Mouse (Mus musculus): ENCODE results near the gene Kpnb1. TPM values are rescaled to one million over a fixed set of nuclear protein-coding genes. Genes with fewer than 3 reads are reported as not detected.

The Kpnb1 gene
- polyA plus RNA-seq, 1 experiment = 73.2 TPM

DNA sequence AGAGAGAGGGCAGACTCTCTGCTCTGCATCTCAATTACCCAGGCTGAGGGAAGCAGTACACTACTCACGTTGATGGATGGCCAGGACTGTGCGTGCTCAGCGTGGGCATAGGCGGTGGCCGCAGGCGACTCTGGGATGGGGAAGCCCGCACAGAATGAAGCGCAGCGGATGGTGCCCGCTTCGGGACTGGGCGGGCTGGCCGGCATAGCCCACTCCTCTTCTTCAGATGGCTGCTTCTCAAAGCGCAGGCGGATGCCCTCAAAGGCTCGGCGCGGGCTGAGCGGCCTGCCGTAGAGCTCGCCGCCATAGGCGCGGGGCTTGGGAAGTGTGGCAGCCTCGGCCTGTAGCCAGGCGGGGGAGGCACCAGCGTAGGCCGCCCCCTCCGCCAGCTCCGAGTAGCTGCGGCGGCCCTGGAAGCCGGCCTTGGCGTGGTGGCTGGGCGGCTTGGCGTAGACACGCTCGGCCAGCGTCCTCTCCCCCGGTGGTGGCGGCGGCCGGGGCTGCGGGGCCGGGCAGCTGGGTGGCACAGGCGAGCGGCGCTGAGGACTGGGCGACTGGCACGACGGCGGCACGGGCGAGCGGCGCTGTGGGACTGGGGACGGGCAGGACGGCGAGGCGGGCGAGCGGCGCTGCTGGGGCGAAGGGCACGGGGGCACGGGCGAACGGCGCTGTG is 49.0 kb downstream of the Kpnb1 start:
- H3K4me1 ChIP-seq (ENCODE audit: control insufficient read depth, insufficient read depth, low read length) = 0 out of 2 replicates have a peak, but pooled peaks cover 2% of the 10 kb centered on the region
- H3K4me3 ChIP-seq (ENCODE audit: insufficient read depth, low read length) = peak overlapping the region; percentile 26; the same call in 1 of the 2 replicates
- TF ChIP-seq CTCF (IDR thresholded peaks at IDR 0.05; ENCODE audit: extremely low read depth, insufficient read depth, low read length) = no peak
- no peak for TF ChIP-seq POLR2A (IDR thresholded peaks at IDR 0.05; ENCODE audit: extremely low read depth, insufficient read depth, low read length)
- peak overlapping the region; percentile 43; the same call in 1 of the 2 replicates for H3K27ac ChIP-seq (ENCODE audit: insufficient read depth, low read length)

DNA sequence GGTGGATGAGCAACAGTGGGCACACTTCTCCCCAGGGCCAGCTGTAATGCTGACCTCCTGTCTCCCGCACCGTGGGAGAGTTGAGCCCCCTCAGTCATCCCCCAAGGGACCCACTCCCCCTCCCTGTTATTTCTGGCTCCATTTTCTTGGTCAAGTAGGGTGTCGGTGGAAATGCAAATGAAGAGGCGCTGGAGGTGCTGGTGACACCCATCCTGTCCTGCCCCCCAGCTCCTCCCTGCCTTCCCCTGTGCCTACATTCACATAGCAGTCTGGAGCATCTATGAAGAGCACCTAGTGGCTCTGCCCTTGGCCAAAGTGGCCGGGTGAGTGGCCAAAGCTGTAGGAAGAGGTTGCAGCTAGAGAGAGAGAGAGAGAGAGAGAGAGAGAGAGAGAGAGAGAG is 54.4 kb downstream of the Kpnb1 start:
- Histone ChIP-seq H3K4me1 (ENCODE audit: control insufficient read depth, insufficient read depth, low read length) (no peaks in the 10 kb centered on the region), H3K27ac (ENCODE audit: insufficient read depth, low read length) (no peak overlapping the region), H3K4me3 (ENCODE audit: insufficient read depth, low read length) (no peak overlapping the region)
- TF ChIP-seq POLR2A (IDR thresholded peaks at IDR 0.05; ENCODE audit: extremely low read depth, insufficient read depth, low read length) = no peak
- no peak for TF ChIP-seq CTCF (IDR thresholded peaks at IDR 0.05; ENCODE audit: extremely low read depth, insufficient read depth, low read length)

DNA sequence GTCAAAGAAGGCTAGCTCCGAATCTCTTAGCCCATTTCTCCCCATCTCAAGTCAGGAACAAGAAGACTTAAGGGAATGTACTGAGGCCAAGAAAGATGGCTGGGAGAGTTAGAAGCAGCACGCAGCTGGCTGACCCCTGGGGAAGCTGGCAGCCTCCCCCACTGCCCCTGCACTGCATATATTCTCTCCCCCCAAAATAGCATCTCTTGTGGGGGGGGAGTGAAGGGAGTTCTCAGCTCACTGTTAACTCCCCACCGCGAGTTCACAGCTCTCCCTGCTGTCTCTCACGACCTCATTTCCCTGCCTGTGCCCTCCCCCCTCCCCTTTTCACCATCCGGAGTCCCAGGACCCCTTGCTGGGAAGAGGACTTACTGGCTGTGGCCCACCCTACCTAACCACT is 55.5 kb downstream of the Kpnb1 start:
- Histone ChIP-seq H3K4me1 (ENCODE audit: control insufficient read depth, insufficient read depth, low read length) (no peaks in the 10 kb centered on the region), H3K27ac (ENCODE audit: insufficient read depth, low read length) (no peak overlapping the region), H3K4me3 (ENCODE audit: insufficient read depth, low read length) (no peak overlapping the region)
- TF ChIP-seq POLR2A (IDR thresholded peaks at IDR 0.05; ENCODE audit: extremely low read depth, insufficient read depth, low read length) (no peak), CTCF (IDR thresholded peaks at IDR 0.05; ENCODE audit: extremely low read depth, insufficient read depth, low read length) (no peak)

DNA sequence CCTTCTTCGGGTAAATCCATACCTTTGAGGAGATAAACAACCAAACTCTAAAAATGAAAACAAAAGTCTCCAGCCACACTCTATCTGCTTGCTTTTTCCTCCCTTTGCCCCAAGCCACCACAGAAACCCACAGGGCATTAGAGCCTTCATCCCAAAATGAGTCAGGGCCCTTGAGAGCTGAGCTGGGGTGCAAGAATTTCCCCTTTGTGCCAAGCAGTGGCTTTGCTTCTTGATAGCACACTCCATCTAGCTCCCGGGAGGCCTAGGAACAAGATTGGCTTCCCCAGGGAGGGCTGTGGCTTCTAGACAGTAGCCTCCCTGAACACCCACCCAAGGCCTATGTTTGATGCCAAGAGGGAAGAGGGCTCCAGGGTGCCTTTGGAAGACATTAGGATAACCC is 56.0 kb downstream of the Kpnb1 start:
- no peak overlapping the region for H3K4me3 ChIP-seq (ENCODE audit: insufficient read depth, low read length)
- TF ChIP-seq POLR2A (IDR thresholded peaks at IDR 0.05; ENCODE audit: extremely low read depth, insufficient read depth, low read length) = no peak
- TF ChIP-seq CTCF (IDR thresholded peaks at IDR 0.05; ENCODE audit: extremely low read depth, insufficient read depth, low read length) = no peak
- no peaks in the 10 kb centered on the region for H3K4me1 ChIP-seq (ENCODE audit: control insufficient read depth, insufficient read depth, low read length)
- no peak overlapping the region for H3K27ac ChIP-seq (ENCODE audit: insufficient read depth, low read length)

DNA sequence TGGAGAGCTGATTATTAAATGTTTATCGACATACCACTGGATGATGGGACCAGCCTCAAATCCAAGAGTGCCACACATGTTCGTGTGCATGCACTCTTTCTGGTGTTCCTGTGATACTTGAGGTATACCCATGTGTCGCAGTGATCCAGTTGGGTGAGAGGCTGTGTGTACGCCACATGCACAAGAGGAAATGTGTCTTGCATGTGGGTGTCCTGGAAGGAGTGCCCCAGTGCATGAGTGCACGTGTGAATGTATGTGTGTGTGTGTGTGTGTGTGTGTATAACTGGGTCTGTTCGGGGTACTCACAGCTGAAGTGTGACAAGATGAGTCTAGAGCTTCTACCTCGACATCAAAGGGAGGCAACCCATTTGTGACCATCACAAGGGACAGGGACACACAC is 57.4 kb downstream of the Kpnb1 start:
- TF ChIP-seq CTCF (IDR thresholded peaks at IDR 0.05; ENCODE audit: extremely low read depth, insufficient read depth, low read length) (no peak), POLR2A (IDR thresholded peaks at IDR 0.05; ENCODE audit: extremely low read depth, insufficient read depth, low read length) (no peak)
- H3K27ac ChIP-seq (ENCODE audit: insufficient read depth, low read length) = no peak overlapping the region
- H3K4me3 ChIP-seq (ENCODE audit: insufficient read depth, low read length) = no peak overlapping the region
- H3K4me1 ChIP-seq (ENCODE audit: control insufficient read depth, insufficient read depth, low read length) = no peaks in the 10 kb centered on the region

DNA sequence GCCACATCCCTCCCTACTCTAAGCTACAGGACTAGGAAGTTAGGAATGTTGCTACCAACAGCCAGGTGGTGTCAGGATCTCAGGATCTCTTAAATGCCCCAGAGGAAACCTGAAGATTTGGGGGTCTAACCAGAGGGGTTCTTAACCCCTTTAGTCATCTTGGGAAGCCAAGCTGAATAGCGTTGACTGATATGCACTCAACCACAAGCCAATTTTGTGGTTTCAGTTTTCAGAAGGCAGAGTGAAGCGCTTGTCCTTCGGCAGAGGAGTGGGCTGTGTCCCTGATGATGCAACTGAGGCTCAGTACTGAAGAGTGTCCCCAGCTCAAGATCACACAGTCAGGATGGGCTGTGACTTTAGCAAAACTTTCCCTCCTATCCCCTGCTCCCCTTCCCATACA is 58.7 kb downstream of the Kpnb1 start:
- TF ChIP-seq CTCF (IDR thresholded peaks at IDR 0.05; ENCODE audit: extremely low read depth, insufficient read depth, low read length) (no peak), POLR2A (IDR thresholded peaks at IDR 0.05; ENCODE audit: extremely low read depth, insufficient read depth, low read length) (no peak)
- H3K4me3 ChIP-seq (ENCODE audit: insufficient read depth, low read length) = no peak overlapping the region
- H3K4me1 ChIP-seq (ENCODE audit: control insufficient read depth, insufficient read depth, low read length) = no peaks in the 10 kb centered on the region
- no peak overlapping the region for H3K27ac ChIP-seq (ENCODE audit: insufficient read depth, low read length)

DNA sequence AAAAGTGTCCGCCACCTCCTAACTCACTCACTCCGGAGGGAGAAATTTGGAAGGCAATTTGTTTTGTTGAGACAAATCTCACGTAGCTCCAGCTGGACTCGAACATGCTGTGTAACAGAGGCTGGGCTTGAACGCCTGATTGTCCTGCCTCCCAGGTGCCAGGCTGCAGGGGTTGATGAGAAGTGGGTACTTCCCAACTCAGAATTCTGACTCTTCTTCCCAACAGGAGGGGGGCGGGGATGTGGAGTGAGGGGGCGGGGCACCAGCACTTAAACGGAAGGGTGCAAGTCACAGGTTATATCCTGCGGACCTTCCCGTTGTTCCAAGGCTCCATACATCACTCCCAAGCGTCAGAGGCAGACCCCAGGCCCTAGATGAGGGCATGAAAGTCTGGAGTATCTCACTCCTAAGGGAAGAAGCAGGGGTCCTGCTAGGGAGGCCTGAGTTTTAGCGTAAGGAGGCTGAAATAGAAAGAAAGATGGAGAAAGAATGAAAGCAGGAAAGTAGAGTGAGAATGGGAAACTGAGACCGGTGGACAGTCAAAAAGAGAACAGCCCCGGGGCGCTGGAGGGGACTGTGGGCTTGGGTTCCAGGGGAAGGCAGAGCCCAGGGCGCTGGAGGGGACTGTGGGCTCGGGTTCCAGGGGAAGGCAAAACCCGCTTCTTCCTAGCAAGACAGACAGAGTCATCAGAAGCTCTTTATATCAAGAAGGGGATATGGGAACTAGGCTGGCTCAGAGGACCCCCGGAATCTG is 60.0 kb downstream of the Kpnb1 start:
- no peaks in the 10 kb centered on the region for H3K4me1 ChIP-seq (ENCODE audit: control insufficient read depth, insufficient read depth, low read length)
- peak overlapping the region; percentile 10; the same call in 1 of the 2 replicates for H3K4me3 ChIP-seq (ENCODE audit: insufficient read depth, low read length)
- TF ChIP-seq CTCF (IDR thresholded peaks at IDR 0.05; ENCODE audit: extremely low read depth, insufficient read depth, low read length) = no peak
- no peak overlapping the region for H3K27ac ChIP-seq (ENCODE audit: insufficient read depth, low read length)

DNA sequence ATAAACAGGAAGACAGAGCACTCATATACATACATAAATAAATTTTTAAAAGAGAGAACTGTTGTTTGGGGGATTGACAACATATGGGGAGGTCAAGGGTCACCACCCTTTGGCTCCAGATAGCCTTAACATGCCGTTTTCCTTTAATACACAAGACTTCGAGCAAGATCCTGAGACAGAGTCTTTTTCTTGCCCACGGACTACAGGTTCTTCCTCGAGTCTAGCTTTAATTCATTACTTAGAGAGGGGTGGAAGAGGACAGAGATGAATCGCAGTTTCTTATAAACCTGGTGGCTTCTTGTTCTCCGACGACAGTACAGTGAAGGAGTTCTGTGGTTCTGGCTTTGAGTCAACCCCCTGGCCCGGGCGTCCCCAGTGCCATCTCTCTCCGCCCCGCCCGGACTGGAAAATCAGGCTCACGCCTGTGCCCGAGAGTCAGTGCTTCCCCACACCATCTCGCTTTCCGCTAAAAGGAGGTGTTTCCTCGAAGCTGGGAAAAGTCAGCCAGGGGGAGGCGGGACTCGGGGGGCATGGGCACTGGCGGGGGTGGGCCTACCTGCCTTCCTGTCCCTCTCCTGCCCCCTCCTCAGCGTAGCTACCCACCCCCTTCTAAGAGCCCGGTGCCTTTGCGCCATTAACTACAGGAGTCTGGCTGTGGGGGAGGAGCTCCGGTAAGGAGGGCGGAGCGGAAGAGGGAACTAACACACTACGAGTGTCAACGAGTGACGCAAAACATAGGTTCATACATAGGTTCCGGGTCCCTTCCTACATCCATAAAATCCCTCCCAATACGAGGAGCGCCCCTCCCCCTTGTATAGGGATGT is 60.8 kb downstream of the Kpnb1 start:
- TF ChIP-seq CTCF (IDR thresholded peaks at IDR 0.05; ENCODE audit: extremely low read depth, insufficient read depth, low read length) = no peak
- TF ChIP-seq POLR2A (IDR thresholded peaks at IDR 0.05; ENCODE audit: extremely low read depth, insufficient read depth, low read length) = no peak
- H3K4me3 ChIP-seq (ENCODE audit: insufficient read depth, low read length) = peak overlapping the region; percentile 10; the same call in 1 of the 2 replicates
- H3K27ac ChIP-seq (ENCODE audit: insufficient read depth, low read length) = no peak overlapping the region
- H3K4me1 ChIP-seq (ENCODE audit: control insufficient read depth, insufficient read depth, low read length) = no peaks in the 10 kb centered on the region

DNA sequence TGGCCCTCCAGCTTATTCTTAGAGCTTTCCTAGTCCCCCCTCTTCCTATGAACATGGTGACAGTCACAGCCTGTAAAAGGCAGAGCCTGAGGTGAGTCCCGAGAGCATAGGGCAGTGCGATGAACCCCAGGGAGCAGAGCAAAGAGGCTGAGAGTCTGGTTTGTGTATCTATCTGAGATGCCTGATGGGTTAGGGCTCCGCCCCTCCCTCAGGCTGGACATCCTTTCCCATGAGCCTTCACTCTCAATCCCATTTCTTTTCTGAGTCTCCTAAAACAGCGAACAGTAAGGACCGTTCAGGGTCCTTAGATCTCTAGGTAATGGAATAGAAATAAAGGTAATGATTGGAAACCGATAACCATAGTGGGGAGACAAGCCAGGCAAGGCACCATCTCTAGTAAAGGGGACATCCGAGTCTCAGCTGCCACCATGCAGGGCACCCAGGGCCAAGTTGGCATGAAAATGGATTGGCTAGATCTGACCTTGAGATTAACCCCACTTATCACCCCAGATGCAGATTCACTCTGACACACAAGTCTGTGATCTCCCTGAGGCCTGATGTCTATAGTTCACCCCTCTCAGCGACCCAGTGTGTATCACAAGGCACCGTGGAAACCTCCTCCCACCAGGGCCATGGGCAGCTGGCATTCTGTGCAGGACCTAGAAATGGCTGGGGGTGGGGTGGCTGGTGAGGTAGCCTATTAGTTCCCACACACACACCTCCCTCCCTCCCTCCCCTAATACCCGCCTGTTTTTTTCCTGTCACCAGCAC is 63.2 kb downstream of the Kpnb1 start:
- no peak overlapping the region for H3K4me3 ChIP-seq (ENCODE audit: insufficient read depth, low read length)

More for the DNA sequence above, 63.2 kb downstream of the Kpnb1 start:
- Histone ChIP-seq H3K27ac (ENCODE audit: insufficient read depth, low read length) (no peak overlapping the region), H3K4me1 (ENCODE audit: control insufficient read depth, insufficient read depth, low read length) (no peaks in the 10 kb centered on the region)
- no peak for TF ChIP-seq POLR2A (IDR thresholded peaks at IDR 0.05; ENCODE audit: extremely low read depth, insufficient read depth, low read length)
- no peak for TF ChIP-seq CTCF (IDR thresholded peaks at IDR 0.05; ENCODE audit: extremely low read depth, insufficient read depth, low read length)
